Mouse (Mus musculus) embryonic facial prominence, embryonic 10.5 days (tissue): ENCODE measurements at regions not wholly inside any gene's neighbourhood (a gene's known extent, or its start where the extent isn't known, plus 50 kb on each side); places are given as distances from the start of the nearest gene placed in this dataset.

Experiments used
- DNase-seq: peaks from one replicate; pipeline ENCODE4 v3.0.0-alpha.2; 2017; ENCODE audit warnings: low spot score
- H3K27ac ChIP-seq: fragments of 300-500 bp; sonication (generic); replicated peaks from 2 replicates; pipeline ENCODE4 v1.5.1; 2016; ENCODE audit warnings: mild to moderate bottlenecking
- H3K27me3 ChIP-seq: fragments of 300-500 bp; sonication (generic); replicated peaks from 2 replicates; pipeline ENCODE4 v1.6.1; 2016; ENCODE audit warnings: low read depth, mild to moderate bottlenecking; ENCODE audit not compliant: poor library complexity, severe bottlenecking
- H3K36me3 ChIP-seq: fragments of 300-500 bp; sonication (generic); replicated peaks from 2 replicates; pipeline ENCODE4 v1.6.1; 2016; ENCODE audit warnings: mild to moderate bottlenecking, moderate library complexity
- H3K4me1 ChIP-seq: fragments of 300-500 bp; sonication (generic); 2 replicates; pipeline ENCODE4 v1.6.1; 2016
- H3K4me3 ChIP-seq: fragments of 300-500 bp; sonication (generic); 2 replicates; pipeline ENCODE4 v1.5.1; 2016; ENCODE audit warnings: mild to moderate bottlenecking, moderate library complexity
- H3K9me3 ChIP-seq: fragments of 300-500 bp; sonication (generic); 2 replicates; pipeline ENCODE4 v1.6.1; 2016; ENCODE audit warnings: mild to moderate bottlenecking
- WGBS: fragments of 180-500 bp; shearing (Covaris S2); methylation state at CpG from one replicate; pipeline ENCODE4 v1.1.7; 2016; 5-methylcytosine and 5-hydroxymethylcytosine counted together

DNA sequence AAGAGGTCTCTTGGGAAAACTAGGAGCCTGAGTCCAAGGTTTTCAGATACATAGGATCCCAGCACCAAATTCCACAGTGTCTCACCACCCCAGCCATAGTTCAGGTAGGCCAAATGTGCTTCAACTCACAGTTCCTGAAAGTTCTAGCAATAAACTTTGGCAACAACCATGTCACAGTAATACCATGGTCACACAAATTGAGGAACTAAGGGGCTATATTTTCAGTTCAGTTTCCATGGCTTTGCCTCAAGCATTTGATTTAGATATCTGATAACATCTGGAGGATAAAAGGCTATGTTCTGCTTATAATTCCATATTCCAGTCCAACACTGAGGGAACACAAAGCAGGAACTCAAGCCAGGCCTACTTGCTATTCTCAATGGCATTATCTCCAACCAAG lies 256.2 kb upstream of the Erbb4 start:
- no peak for DNase-seq
- Histone ChIP-seq H3K27ac (no peak overlapping the region), H3K4me1 (no peaks in the 10 kb centered on the region), H3K9me3 (no peaks in the 10 kb centered on the region), H3K27me3 (no peaks in the 10 kb centered on the region), H3K4me3 (no peak overlapping the region), H3K36me3 (no peaks in the 10 kb centered on the region)

DNA sequence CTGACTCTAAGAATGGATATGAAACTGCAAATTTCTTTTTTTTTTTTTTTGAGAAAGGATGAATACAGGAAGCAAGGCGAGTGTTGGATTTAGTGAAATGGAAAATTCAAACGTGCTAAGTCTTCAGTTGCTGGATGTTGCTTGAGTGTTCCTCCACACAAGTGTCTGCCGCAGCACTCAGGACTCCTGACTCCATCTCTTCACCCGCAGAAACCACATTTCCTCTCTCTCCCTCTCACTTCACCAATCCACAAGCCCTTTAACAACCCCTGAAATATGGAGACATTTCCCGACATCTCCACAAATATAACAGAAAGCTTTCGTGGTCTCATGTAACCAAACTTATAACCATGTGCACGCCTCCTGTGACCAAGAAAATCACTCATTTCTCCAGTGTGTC lies 249.7 kb upstream of the Erbb4 start:
- WGBS: 89% methylated on average over 7 of the region's 7 CpGs
- Histone ChIP-seq H3K4me1 (no peaks in the 10 kb centered on the region), H3K9me3 (no peaks in the 10 kb centered on the region)

DNA sequence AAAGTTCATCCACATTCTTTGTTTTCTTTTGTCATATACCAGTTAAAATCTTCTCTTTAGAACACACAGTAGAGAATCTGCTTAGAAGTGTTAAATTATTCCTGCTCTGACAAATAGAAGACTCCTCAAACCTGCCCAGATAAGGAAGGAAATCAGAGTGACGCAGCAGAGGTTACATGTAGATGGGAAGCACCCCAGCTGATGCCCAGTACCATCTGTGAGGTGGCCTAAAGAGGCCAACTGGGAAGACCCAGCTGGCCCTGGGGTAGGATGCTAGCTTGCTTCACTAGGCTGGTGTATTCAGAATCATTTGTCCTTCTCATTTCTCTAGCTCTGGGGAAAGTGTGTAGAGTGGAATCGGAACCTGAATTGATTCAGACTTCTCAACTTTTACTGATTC lies 242.6 kb upstream of the Erbb4 start:
- Histone ChIP-seq H3K36me3 (no peaks in the 10 kb centered on the region), H3K9me3 (no peaks in the 10 kb centered on the region), H3K27ac (no peak overlapping the region), H3K4me3 (no peak overlapping the region), H3K27me3 (no peaks in the 10 kb centered on the region), H3K4me1 (no peaks in the 10 kb centered on the region)
- WGBS: 92% methylated on average over 2 of the region's 2 CpGs
- DNase-seq: no peak

More for the DNA sequence above, 249.7 kb upstream of the Erbb4 start:
- H3K36me3 ChIP-seq: no peaks in the 10 kb centered on the region
- no peak for DNase-seq
- H3K27ac ChIP-seq: no peak overlapping the region
- H3K4me3 ChIP-seq: no peak overlapping the region
- H3K27me3 ChIP-seq: no peaks in the 10 kb centered on the region

DNA sequence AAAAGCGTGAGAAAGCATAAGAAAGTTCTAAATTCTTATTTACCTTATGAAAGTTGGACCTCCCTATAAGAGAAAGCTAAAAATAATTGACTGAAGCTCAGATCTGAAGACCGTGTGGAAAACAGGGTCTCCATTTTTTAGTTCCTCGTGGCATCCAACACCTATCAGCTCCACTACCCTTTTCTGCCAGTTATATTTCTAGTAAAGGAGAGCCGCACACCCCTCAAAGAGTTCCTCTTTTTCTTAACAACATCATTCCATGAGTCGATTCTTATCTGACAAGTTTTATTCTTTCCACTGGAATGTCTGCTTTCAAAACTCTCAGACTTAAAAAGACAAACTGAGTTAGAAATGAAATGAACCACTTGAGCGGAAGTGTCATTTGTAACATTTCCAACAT lies 242.0 kb upstream of the Erbb4 start:
- Histone ChIP-seq H3K4me1 (no peaks in the 10 kb centered on the region), H3K4me3 (no peak overlapping the region), H3K36me3 (no peaks in the 10 kb centered on the region), H3K27ac (no peak overlapping the region), H3K27me3 (no peaks in the 10 kb centered on the region), H3K9me3 (no peaks in the 10 kb centered on the region)
- 90% methylated on average over 6 of the region's 6 CpGs for WGBS
- DNase-seq: no peak

DNA sequence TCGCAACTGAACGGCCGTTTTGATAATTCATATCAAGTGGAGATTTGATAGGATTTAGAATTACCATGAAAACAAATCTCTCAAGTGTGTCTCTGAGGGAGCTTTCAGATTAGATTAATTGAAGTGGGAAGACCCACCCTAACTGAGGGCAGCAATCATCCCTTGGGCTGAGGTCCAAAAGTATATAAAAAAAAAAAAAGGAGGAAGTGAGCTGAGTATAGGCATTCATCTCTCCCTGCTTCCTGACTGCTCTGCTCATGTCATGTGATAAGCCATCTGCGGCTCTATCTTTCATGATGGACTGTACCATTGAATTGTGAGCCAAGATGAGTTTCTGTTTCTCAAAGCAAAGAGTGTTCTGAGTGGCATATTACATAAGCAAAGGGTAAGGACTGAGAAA lies 234.2 kb upstream of the Erbb4 start:
- no peaks in the 10 kb centered on the region for H3K36me3 ChIP-seq
- DNase-seq: no peak
- H3K9me3 ChIP-seq: no peaks in the 10 kb centered on the region
- no peaks in the 10 kb centered on the region for H3K27me3 ChIP-seq
- 86% methylated on average over 4 of the region's 4 CpGs for WGBS
- H3K27ac ChIP-seq: no peak overlapping the region
- no peaks in the 10 kb centered on the region for H3K4me1 ChIP-seq
- no peak overlapping the region for H3K4me3 ChIP-seq

DNA sequence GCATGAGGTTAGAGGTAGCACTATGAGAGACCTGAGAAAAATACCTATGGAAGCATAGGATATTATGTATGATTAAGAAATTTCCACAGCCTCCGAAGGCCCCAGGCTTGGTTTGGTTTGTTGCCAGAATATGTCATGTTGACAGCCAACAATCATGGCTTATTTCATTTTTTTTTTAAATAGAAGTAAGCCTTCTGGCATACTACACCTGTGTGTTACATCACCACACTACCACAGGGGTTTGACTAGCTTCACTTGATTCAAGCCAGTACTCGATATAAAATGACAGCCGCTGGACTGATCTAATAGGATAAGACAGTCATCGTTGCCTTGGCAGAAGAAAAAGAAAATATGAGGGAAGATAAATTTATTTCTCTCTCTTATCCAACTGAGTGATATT lies 232.6 kb upstream of the Erbb4 start:
- no peaks in the 10 kb centered on the region for H3K27me3 ChIP-seq
- no peaks in the 10 kb centered on the region for H3K9me3 ChIP-seq
- no peak overlapping the region for H3K4me3 ChIP-seq
- 94% methylated on average over 4 of the region's 4 CpGs for WGBS
- DNase-seq: no peak
- H3K36me3 ChIP-seq: no peaks in the 10 kb centered on the region
- no peaks in the 10 kb centered on the region for H3K4me1 ChIP-seq
- no peak overlapping the region for H3K27ac ChIP-seq

DNA sequence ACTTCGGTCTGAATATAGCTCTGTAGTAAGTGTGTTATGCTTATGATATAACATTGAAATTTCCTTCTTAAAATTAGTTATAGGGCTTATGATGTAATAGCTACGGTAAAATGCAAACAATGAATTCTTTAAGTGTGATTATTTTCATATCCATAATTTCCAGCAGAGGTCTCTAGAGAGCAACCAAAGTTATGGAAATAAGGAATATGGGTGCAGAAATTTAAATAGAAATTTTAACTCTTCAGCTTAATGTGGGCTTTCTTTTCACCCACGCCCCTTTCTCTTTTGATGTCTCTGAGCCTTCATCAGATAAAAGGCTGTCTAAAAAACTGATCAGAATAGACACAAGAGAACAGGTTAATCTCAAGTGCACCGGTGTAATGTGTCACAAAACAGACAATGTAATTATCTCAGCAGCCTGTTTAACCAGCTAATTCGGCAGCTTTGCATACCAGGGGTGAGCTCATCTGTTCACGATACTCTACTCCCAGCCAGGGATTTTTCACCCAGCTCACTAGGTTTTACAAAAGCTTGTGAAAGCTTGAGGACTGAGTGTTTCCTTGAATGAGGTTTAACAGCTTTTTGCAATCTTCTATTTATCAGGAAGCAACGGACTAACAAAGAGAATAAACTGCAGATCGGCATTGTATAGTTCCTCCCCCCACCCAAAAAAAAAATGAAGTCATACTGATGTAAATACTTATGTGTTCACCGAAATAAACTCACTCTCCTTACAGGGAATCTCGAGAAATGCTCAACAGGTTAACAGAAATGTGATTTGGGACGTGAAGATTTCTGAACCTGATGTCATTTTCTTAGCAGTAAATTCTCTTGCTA lies 223.8 kb upstream of the Erbb4 start:
- H3K4me3 ChIP-seq: no peak overlapping the region
- 59% methylated on average over 11 of the region's 11 CpGs for WGBS
- DNase-seq: peak; percentile 24
- H3K36me3 ChIP-seq: no peaks in the 10 kb centered on the region
- H3K4me1 ChIP-seq: no peaks in the 10 kb centered on the region
- no peaks in the 10 kb centered on the region for H3K27me3 ChIP-seq
- no peaks in the 10 kb centered on the region for H3K9me3 ChIP-seq
- H3K27ac ChIP-seq: no peak overlapping the region

DNA sequence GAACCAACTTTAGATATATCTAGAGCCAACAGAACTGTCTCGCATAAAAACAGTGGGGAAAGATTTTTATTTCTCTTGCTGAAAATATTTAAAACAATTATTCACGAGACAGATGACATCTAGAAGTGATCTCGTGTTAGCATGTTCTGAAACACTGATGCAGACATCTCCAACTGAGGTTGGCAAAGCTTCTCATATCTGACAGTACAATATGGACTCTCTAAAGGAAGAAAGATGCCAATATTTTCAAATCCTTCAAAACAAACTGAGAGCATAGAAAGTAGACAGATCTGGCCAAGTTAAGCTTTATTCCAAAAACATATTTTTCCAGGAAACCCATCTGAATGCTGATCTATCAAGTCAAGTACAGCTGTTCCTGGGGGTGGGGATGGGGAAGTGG lies 221.5 kb upstream of the Erbb4 start:
- Histone ChIP-seq H3K4me3 (no peak overlapping the region), H3K4me1 (no peaks in the 10 kb centered on the region), H3K9me3 (no peaks in the 10 kb centered on the region), H3K27ac (no peak overlapping the region), H3K36me3 (no peaks in the 10 kb centered on the region), H3K27me3 (no peaks in the 10 kb centered on the region)
- WGBS: 83% methylated on average over 3 of the region's 3 CpGs
- no peak for DNase-seq

DNA sequence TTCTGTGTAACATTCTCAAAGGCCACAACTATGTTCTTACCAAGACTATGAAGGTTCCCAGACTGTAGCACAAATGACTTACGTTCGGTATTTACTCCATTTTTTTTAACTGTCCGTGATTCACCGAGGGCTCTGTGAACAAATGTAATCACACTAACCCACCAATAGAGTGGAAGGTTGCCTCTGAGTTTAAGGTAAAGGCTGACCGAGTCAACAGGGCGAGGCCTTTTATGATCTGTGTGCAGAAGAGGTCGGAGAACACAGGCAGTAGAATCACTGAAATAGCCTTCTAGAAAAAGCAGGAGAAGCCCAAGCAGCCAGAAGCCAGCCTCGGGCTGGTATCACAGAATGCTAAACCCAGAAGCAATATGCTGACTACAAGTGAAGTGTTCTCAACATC lies 218.9 kb upstream of the Erbb4 start:
- WGBS: 93% methylated on average over 8 of the region's 8 CpGs
- Histone ChIP-seq H3K4me1 (no peaks in the 10 kb centered on the region), H3K9me3 (no peaks in the 10 kb centered on the region), H3K27ac (no peak overlapping the region), H3K27me3 (no peaks in the 10 kb centered on the region), H3K4me3 (no peak overlapping the region), H3K36me3 (no peaks in the 10 kb centered on the region)
- DNase-seq: no peak

DNA sequence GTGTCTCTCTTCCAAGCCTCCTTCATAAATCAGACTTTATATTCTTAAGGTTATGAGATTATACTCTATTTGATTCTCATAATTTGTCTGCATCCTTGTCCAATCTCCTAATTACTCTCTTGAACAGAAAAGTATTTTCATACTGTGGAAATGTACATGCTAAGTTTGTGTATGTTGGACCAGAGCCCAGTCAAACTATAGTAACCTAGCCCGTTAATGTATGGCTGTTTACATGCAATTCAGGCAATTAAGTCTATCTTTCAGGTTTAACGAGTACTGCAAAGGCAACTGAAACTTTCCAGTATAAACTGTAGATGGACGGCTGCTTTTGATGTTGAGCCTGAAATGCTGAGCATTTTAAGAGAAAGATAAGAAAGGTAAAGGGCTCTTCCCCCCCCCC lies 211.7 kb upstream of the Erbb4 start:
- Histone ChIP-seq H3K4me3 (no peak overlapping the region), H3K4me1 (no peaks in the 10 kb centered on the region), H3K9me3 (no peaks in the 10 kb centered on the region), H3K27me3 (no peaks in the 10 kb centered on the region), H3K27ac (no peak overlapping the region), H3K36me3 (no peaks in the 10 kb centered on the region)
- DNase-seq: no peak
- WGBS: 78% methylated on average over 3 of the region's 3 CpGs

DNA sequence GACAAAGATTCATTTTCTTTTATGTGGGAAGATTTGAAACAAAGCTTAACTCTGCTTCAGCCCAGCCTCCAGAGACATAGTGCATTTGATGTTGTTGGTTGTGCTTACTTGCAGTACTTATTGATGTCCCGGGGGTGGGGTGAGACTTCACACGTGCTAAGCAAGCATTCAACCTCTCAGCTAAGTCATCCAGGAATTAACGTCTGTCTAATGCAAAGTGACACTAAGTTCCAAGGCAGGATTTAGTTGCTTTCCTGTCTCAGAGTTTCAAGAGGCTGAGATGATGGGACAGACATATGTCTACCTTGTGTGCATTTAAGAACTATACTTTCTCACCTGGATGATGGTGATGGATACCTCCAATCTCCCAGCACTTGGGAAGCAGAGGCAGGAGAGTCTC lies 189.0 kb upstream of the Erbb4 start:
- H3K9me3 ChIP-seq: no peaks in the 10 kb centered on the region
- no peak overlapping the region for H3K27ac ChIP-seq
- H3K4me1 ChIP-seq: no peaks in the 10 kb centered on the region
- H3K27me3 ChIP-seq: no peaks in the 10 kb centered on the region
- H3K36me3 ChIP-seq: no peaks in the 10 kb centered on the region
- DNase-seq: no peak
- 80% methylated on average over 3 of the region's 3 CpGs for WGBS
- no peak overlapping the region for H3K4me3 ChIP-seq

DNA sequence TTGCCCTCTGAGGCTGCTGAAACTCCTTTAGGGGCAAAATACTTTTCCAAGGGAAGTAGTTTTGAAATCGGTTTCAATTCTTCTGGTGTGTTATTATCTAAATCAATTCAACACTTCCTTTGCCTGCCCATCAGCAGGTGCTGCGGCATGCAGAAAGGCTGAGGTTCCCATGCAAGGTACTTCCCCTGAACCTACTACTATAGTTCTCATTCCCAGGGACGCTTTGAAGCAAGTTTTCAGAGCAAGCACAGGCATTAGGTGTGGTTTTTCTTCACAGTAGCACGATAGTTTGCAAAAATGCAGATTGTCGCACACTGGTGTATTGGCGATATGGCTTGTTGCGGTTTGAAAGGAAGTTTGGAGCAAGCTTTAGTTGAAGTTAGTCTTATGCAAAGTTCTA lies 183.5 kb upstream of the Erbb4 start:
- H3K27me3 ChIP-seq: no peaks in the 10 kb centered on the region
- H3K4me3 ChIP-seq: no peak overlapping the region
- no peaks in the 10 kb centered on the region for H3K9me3 ChIP-seq
- DNase-seq: no peak
- H3K36me3 ChIP-seq: no peaks in the 10 kb centered on the region
- no peak overlapping the region for H3K27ac ChIP-seq
- no peaks in the 10 kb centered on the region for H3K4me1 ChIP-seq
- WGBS: 84% methylated on average over 7 of the region's 7 CpGs

DNA sequence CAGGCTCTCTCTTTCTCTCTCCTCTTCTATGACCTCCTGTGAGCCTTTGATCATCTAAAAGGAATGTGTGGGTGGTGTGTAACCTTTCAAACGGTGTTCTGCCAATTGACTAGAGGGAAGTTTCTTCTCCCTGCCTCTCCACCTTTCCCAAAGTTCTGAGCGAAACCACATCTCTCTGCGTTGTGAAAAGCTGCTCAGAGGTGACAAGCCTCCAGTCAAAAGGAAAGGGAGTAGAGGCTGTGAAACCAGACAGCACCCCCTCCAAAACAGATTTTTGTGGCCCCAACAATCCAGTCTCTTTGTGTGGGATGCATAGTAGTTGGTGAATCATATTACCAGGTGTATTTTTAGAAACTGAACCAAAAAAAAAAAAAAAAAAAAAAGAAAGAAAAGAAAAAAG lies 178.5 kb upstream of the Erbb4 start:
- WGBS: 42% methylated on average over 3 of the region's 3 CpGs
- H3K27ac ChIP-seq: no peak overlapping the region
- H3K9me3 ChIP-seq: no peaks in the 10 kb centered on the region
- DNase-seq: no peak
- no peaks in the 10 kb centered on the region for H3K36me3 ChIP-seq
- no peaks in the 10 kb centered on the region for H3K4me1 ChIP-seq
- H3K27me3 ChIP-seq: no peaks in the 10 kb centered on the region
- no peak overlapping the region for H3K4me3 ChIP-seq
